Mouse (Mus musculus) thymus, adult 2 months (tissue): Measurements from ENCODE around the gene Samd4. TPM values are rescaled to one million over a fixed set of nuclear protein-coding genes. Genes with fewer than 3 reads are reported as not detected.

Experiments used
- DNase-seq: peaks from one replicate; pipeline ENCODE4 v3.0.0; 2021
- H3K27ac ChIP-seq: fragments of 200-500 bp; 2 replicates; pipeline ENCODE4 v1.5.1; 2012; ENCODE audit warnings: low read length, control low read depth; ENCODE audit not compliant: control insufficient read depth, insufficient read depth
- H3K27me3 ChIP-seq: fragments of 200-500 bp; 2 replicates; pipeline ENCODE4 v1.6.1; 2012; ENCODE audit warnings: mild to moderate bottlenecking, low read length, moderate library complexity, mixed read lengths; ENCODE audit not compliant: control insufficient read depth, insufficient read depth
- H3K36me3 ChIP-seq: fragments of 200-500 bp; 2 replicates; pipeline ENCODE4 v1.6.1; 2012; ENCODE audit warnings: mild to moderate bottlenecking, low read length, moderate library complexity; ENCODE audit not compliant: control insufficient read depth, insufficient read depth
- H3K4me1 ChIP-seq: fragments of 200-500 bp; replicated peaks from 2 replicates; pipeline ENCODE4 v1.6.1; 2012; ENCODE audit warnings: low read length; ENCODE audit not compliant: control insufficient read depth, insufficient read depth
- H3K4me3 ChIP-seq: fragments of 200-500 bp; 2 replicates; pipeline ENCODE4 v1.5.1; 2012; ENCODE audit warnings: mild to moderate bottlenecking, low read length, control low read depth, moderate library complexity; ENCODE audit not compliant: control insufficient read depth, insufficient read depth
- CTCF ChIP-seq: fragments of 200-500 bp; IDR thresholded peaks from 2 replicates; pipeline ENCODE4 v1.5.1; 2012; ENCODE audit warnings: mild to moderate bottlenecking, control low read depth, low read length, moderate library complexity, borderline replicate concordance; ENCODE audit not compliant: control insufficient read depth, poor library complexity, insufficient read depth; ENCODE audit errors: extremely low read depth
- POLR2A ChIP-seq: fragments of 200-500 bp; IDR thresholded peaks from 2 replicates; pipeline ENCODE4 v1.6.1; 2012; ENCODE audit warnings: mild to moderate bottlenecking, low read length, control low read depth, moderate library complexity; ENCODE audit not compliant: control insufficient read depth, poor library complexity, insufficient read depth; ENCODE audit errors: extremely low read depth
- WGBS: fragments of 180-500 bp; shearing (Covaris S2); methylation state at CpG from one replicate; pipeline ENCODE4 v1.1.7; 2018; 5-methylcytosine and 5-hydroxymethylcytosine counted together
- polyA plus RNA-seq: library from polyadenylated mRNA; depleted of rRNA; stranded (reverse); fragments of >200 nt; gene quantifications from 2 replicates; pipeline ENCODE4 v1.2.3, GENCODE M21; 2012

Gene Samd4
- polyA plus RNA-seq, 1 experiment = 3.1 TPM

- Histone ChIP-seq H3K27me3 (no peaks in the 10 kb centered on the region), H3K4me1 (peaks cover 5% of the 10 kb centered on the region; the same call in 1 of the 2 replicates), H3K4me3 (no peak overlapping the region), H3K36me3 (no peaks in the 10 kb centered on the region), H3K27ac (no peak overlapping the region)
- TF ChIP-seq POLR2A (no peak), CTCF (no peak)
- DNase-seq = no peak
- 39% methylated on average over 18 of the region's 18 CpGs for WGBS
Observed at GRCm38 (mm10) chr14:47011171-47012139, 128.8 kb downstream of the Samd4 start.

- TF ChIP-seq CTCF (no peak), POLR2A (no peak)
- H3K36me3 ChIP-seq = no peaks in the 10 kb centered on the region
- no peak overlapping the region for H3K4me3 ChIP-seq
- no peak for DNase-seq
- 96% methylated on average over 3 of the region's 3 CpGs for WGBS
- H3K27me3 ChIP-seq = no peaks in the 10 kb centered on the region
- peaks cover 5% of the 10 kb centered on the region; the same call in 1 of the 2 replicates for H3K4me1 ChIP-seq
- H3K27ac ChIP-seq = no peak overlapping the region
Observed at GRCm38 (mm10) chr14:47015618-47016017, 133.0 kb downstream of the Samd4 start.

GRCm38 (mm10) chr14:47017658-47018057 lies 135.0 kb downstream of the Samd4 start:
- no peaks in the 10 kb centered on the region for H3K27me3 ChIP-seq
- H3K4me1 ChIP-seq = no peaks in the 10 kb centered on the region
- H3K36me3 ChIP-seq = no peaks in the 10 kb centered on the region
- DNase-seq = no peak
- WGBS = 95% methylated on average over 3 of the region's 3 CpGs
- no peak for TF ChIP-seq CTCF
- TF ChIP-seq POLR2A = no peak
- no peak overlapping the region for H3K27ac ChIP-seq
- H3K4me3 ChIP-seq = no peak overlapping the region

GRCm38 (mm10) chr14:47020886-47021285 lies 138.2 kb downstream of the Samd4 start:
- 91% methylated on average over 10 of the region's 10 CpGs for WGBS
- Histone ChIP-seq H3K27me3 (no peaks in the 10 kb centered on the region), H3K36me3 (no peaks in the 10 kb centered on the region), H3K27ac (no peak overlapping the region), H3K4me1 (no peaks in the 10 kb centered on the region), H3K4me3 (no peak overlapping the region)
- no peak for DNase-seq
- TF ChIP-seq CTCF = no peak
- no peak for TF ChIP-seq POLR2A

GRCm38 (mm10) chr14:47023529-47023928 lies 140.9 kb downstream of the Samd4 start:
- H3K4me1 ChIP-seq = peaks cover 10% of the 10 kb centered on the region
- DNase-seq = no peak
- TF ChIP-seq CTCF (no peak), POLR2A (no peak)
- 93% methylated on average over 9 of the region's 9 CpGs for WGBS
- no peak overlapping the region for H3K4me3 ChIP-seq
- no peaks in the 10 kb centered on the region for H3K36me3 ChIP-seq
- no peak overlapping the region for H3K27ac ChIP-seq
- H3K27me3 ChIP-seq = no peaks in the 10 kb centered on the region

- peaks cover 16% of the 10 kb centered on the region for H3K4me1 ChIP-seq
- no peaks in the 10 kb centered on the region for H3K27me3 ChIP-seq
- TF ChIP-seq POLR2A (no peak), CTCF (no peak)
- no peaks in the 10 kb centered on the region for H3K36me3 ChIP-seq
- 19% methylated on average over 6 of the region's 6 CpGs for WGBS
- no peak overlapping the region for H3K4me3 ChIP-seq
- no peak overlapping the region for H3K27ac ChIP-seq
- DNase-seq = peak; percentile 13
Observed at GRCm38 (mm10) chr14:47027431-47028118, 144.9 kb downstream of the Samd4 start.

GRCm38 (mm10) chr14:47031542-47031941 lies 148.9 kb downstream of the Samd4 start:
- Histone ChIP-seq H3K36me3 (no peaks in the 10 kb centered on the region), H3K27ac (no peak overlapping the region), H3K27me3 (no peaks in the 10 kb centered on the region), H3K4me3 (no peak overlapping the region), H3K4me1 (peaks cover 16% of the 10 kb centered on the region)
- no peak for DNase-seq
- no peak for TF ChIP-seq POLR2A
- no peak for TF ChIP-seq CTCF
- 95% methylated on average over 2 of the region's 2 CpGs for WGBS
